8 mouse cellular contexts compared by ENCODE assay signal in genomic region chr13:73938177-73938560, GRCm38 (mm10). TPM values are rescaled to one million over a fixed set of nuclear protein-coding genes. Genes with fewer than 3 reads are reported as not detected.
DNase-seq lines count a peak whose midpoint lies in the region; ATAC-seq and TF ChIP-seq lines count a peak whose summit lies in the region.

No protein-coding gene starts in this region.

- peak overlapping the region; percentile 52 for H3K4me2 ChIP-seq in hindbrain, embryonic 11.5 days (replicated peaks; ENCODE audit: low read depth, low read length)

- TF ChIP-seq CTCF in bone marrow macrophage, adult 2 months (IDR thresholded peaks at IDR 0.05; ENCODE audit: low read depth, low read length) = no peak

- peak; percentile 1 for DNase-seq in kidney, postnatal 14 days
- no peak for DNase-seq in kidney, adult 11 months
- no peak for DNase-seq in hindbrain, embryonic 11.5 days (ENCODE audit: low spot score)
- DNase-seq in ovary, postnatal 14 days (ENCODE audit: low spot score) = no peak
- DNase-seq in Muller cell, postnatal 12 days (ENCODE audit: inconsistent ontology term) = no peak
- no peak for DNase-seq in right cerebral cortex, adult 2 months (ENCODE audit: low spot score in 2 of 2)

- whole genome bisulfite sequencing in hindbrain, embryonic 11.5 days = 48% methylated on average over 13 of the region's 13 CpGs

- peak; percentile 6; the same call in 1 of the 2 replicates for ATAC-seq in hindbrain, embryonic 11.5 days (ENCODE audit: low FRiP score)
- ATAC-seq in megakaryocyte progenitor cell, adult 5-6 weeks (replicated peaks; ENCODE audit: poor library complexity) = peak; percentile 56

- no peaks in the 10 kb centered on the region for H3K27me3 ChIP-seq in hindbrain, embryonic 11.5 days (ENCODE audit: control insufficient read depth, insufficient read depth, low read length)

- H3K9ac ChIP-seq in hindbrain, embryonic 11.5 days (ENCODE audit: low read depth, low read length) = peak overlapping the region; percentile 79

- H3K27ac ChIP-seq in bone marrow macrophage, adult 2 months (ENCODE audit: insufficient read depth, low read depth, low read length) = peak overlapping the region; percentile 17; the same call in 1 of the 2 replicates
- H3K27ac ChIP-seq in hindbrain, embryonic 11.5 days (ENCODE audit: low read depth, low read length) = 0 out of 2 replicates have a peak overlapping the region, but pooled peaks have one; percentile 79

- H3K36me3 ChIP-seq in hindbrain, embryonic 11.5 days (ENCODE audit: control insufficient read depth, insufficient read depth, low read length) = peaks cover 4% of the 10 kb centered on the region; the same call in 1 of the 2 replicates

- no peaks in the 10 kb centered on the region for H3K9me3 ChIP-seq in hindbrain, embryonic 11.5 days (ENCODE audit: control insufficient read depth, low read length)

- no peak for TF ChIP-seq POLR2A in bone marrow macrophage, adult 2 months (IDR thresholded peaks at IDR 0.05; ENCODE audit: borderline replicate concordance, low read depth, low read length)

- peaks cover 5% of the 10 kb centered on the region for H3K4me1 ChIP-seq in bone marrow macrophage, adult 2 months (ENCODE audit: control insufficient read depth, insufficient read depth, low read length)
- peaks cover 7% of the 10 kb centered on the region for H3K4me1 ChIP-seq in hindbrain, embryonic 11.5 days (replicated peaks; ENCODE audit: control insufficient read depth, insufficient read depth, low read length)

- H3K4me3 ChIP-seq in bone marrow macrophage, adult 2 months (ENCODE audit: insufficient read depth, low read length) = peak overlapping the region; percentile 71
- peak overlapping the region; percentile 81 for H3K4me3 ChIP-seq in hindbrain, embryonic 11.5 days (ENCODE audit: low read depth, low read length)

RNA-seq across cellular contexts. Expression of gene Brd9, which starts 0.6 kb away (rescaled TPM):
- polyA plus RNA-seq in bone marrow macrophage, adult 2 months (2012; ENCODE audit: insufficient read depth, insufficient read length, missing spikeins) = 40.7 and 48.0 TPM in 2 replicates
- 76.7 and 77.5 TPM in 2 replicates for polyA plus RNA-seq in hindbrain, embryonic 11.5 days (2014; fragmentation: Nextera tagmentation; extraction: Ambion mirVana)
- 50.8 and 54.4 TPM in 2 replicates for total RNA-seq in megakaryocyte progenitor cell, adult 5-6 weeks (2015)
- total RNA-seq in megakaryocyte progenitor cell, adult 5-6 weeks (2017) = 99.9 and 112 TPM in 2 replicates

RNA-seq across cellular contexts. Expression of gene Trip13, which starts 0.6 kb away (rescaled TPM):
- polyA plus RNA-seq in bone marrow macrophage, adult 2 months (2012; ENCODE audit: insufficient read depth, insufficient read length, missing spikeins) = 14.5 and 20.3 TPM in 2 replicates
- 40.1 and 49.5 TPM in 2 replicates for polyA plus RNA-seq in hindbrain, embryonic 11.5 days (2014; fragmentation: Nextera tagmentation; extraction: Ambion mirVana)
- total RNA-seq in megakaryocyte progenitor cell, adult 5-6 weeks (2015) = 60.1 and 62.4 TPM in 2 replicates
- total RNA-seq in megakaryocyte progenitor cell, adult 5-6 weeks (2017) = 49.5 and 60.7 TPM in 2 replicates

RNA-seq across cellular contexts. Expression of gene Zdhhc11, which starts 25.5 kb away (rescaled TPM):
- polyA plus RNA-seq in bone marrow macrophage, adult 2 months (2012; ENCODE audit: insufficient read depth, insufficient read length, missing spikeins) = not detected in 2 replicates
- not detected in 2 replicates for polyA plus RNA-seq in hindbrain, embryonic 11.5 days (2014; fragmentation: Nextera tagmentation; extraction: Ambion mirVana)
- total RNA-seq in megakaryocyte progenitor cell, adult 5-6 weeks (2015) = not detected in 2 replicates
- total RNA-seq in megakaryocyte progenitor cell, adult 5-6 weeks (2017) = not detected in 2 replicates
